Mouse (Mus musculus): ENCODE results near the gene Arl14ep.
A peak's percentile ranks its signal among the peaks of the same experiment; 100 is the strongest.
"Not testable (repeated sequence)": the region's sequence is repeated elsewhere in the genome, so short reads cannot be mapped to it uniquely, and the experiment has no call there.

Gene Arl14ep

DNA sequence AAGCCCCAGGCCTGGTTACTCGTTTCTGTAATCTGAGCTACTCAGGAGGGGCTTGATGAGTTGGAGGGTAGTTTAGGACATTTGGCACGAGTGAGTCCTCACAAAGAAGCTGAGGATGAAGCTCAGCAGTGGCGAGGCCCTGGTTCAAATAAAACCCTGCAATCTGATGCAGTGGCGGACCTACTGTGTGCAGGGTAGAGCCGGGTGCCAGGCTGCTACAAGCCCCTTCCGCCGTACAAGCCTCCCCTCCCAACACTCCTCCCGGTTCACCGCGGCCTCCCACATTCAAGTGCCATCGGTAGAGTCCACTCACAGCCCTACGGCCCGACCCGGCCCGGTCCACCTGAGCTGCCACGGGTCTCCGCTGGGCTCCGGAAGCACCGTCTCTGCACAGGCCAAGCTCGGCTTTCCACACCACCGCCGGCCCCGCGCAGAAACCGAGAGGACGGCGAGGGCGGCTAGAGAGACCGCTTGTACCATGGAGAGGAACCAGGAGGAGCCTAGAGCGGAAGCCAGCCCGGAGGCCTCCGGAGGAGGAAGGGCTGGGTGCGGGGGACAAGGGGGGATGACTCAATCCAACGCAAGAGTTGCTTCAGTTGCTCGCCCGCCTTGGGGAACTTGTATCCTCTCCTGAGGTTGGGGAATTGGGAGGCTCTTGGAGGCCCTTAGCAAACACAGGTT, at the start of gene Arl14ep:
Arl14ep (minus strand) TSS at position 466 of the 681 bp plus-strand sequence.
- peak; percentile 99 for ATAC-seq (ENCODE audit: insufficient number of reproducible peaks, low FRiP score, low TSS enrichment)

DNA sequence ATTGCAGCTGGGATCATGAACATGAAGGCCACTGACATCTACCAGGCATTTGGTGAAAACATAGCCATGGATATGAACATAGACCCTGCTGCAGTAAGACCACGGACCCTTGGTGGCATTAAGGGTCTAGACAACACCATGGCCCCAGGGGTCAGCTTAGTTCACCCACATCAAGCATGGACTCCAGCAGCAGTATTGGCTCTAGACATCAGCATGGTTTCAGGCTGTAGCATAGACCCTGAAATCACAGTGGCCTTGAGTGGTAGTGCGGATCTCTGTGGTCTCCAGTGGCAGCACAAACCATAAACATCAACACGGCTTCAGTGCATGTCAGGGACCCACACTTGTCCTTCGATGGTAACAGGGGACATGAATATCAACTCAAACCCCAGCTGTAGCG, 48.5 kb upstream of the Arl14ep start:
- ATAC-seq (ENCODE audit: insufficient number of reproducible peaks, low FRiP score, low TSS enrichment), result no peak

- ATAC-seq (ENCODE audit: insufficient number of reproducible peaks, low FRiP score, low TSS enrichment), result no peak
These were observed 45.1 kb upstream of the Arl14ep start for GRCm38 (mm10) chr2:107019331-107019730.

GRCm38 (mm10) chr2:107013161-107013560, 38.9 kb upstream of the Arl14ep start:
- no peak for ATAC-seq (ENCODE audit: insufficient number of reproducible peaks, low FRiP score, low TSS enrichment)

DNA sequence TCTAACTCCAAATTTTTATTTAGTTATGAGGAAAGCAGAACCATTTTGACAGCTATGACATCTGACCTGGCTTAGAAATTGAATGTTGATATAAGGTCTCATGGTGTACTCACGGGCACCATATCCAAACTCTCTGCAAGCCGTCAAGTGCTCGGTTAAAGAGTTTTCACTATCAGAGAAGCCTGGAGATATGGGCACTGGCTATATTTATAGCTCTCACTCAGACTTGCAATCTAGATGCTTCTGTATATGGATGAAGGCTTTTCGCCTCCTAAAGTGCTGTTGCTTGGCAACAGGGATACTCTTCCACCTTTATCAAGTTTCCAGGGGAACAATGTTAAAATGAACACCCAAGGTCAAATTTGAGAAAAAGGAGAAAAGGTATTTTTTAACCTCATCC, 38.1 kb upstream of the Arl14ep start:
- no peak for ATAC-seq (ENCODE audit: insufficient number of reproducible peaks, low FRiP score, low TSS enrichment)

- ATAC-seq (ENCODE audit: insufficient number of reproducible peaks, low FRiP score, low TSS enrichment), result no peak
These were observed 35.9 kb upstream of the Arl14ep start for GRCm38 (mm10) chr2:107010160-107010559.

DNA sequence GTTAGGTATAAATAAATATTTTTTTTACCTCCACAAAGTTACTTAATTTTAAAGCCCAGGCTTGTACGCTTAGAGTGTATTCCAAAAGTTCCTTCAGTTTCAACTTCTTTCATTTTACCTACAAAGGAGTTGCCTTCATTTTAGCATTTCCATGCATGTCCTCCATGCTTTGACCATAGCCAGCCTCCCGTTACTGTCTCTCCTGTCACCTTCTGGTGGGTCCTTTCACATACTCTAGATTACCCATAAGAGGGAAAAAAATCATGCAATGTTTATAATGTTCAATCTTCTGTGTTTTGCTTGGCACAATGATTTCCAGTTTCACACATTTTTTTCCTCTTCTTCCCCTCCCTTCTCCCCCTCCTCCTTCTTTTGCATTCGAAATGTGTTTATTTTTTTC, 32.2 kb upstream of the Arl14ep start:
- no peak for ATAC-seq (ENCODE audit: insufficient number of reproducible peaks, low FRiP score, low TSS enrichment)

- not testable (repeated sequence) for ATAC-seq (ENCODE audit: insufficient number of reproducible peaks, low FRiP score, low TSS enrichment)
These were observed 31.7 kb upstream of the Arl14ep start for GRCm38 (mm10) chr2:107005876-107006275.

GRCm38 (mm10) chr2:106991261-106991660, 17.0 kb upstream of the Arl14ep start:
- no peak for ATAC-seq (ENCODE audit: insufficient number of reproducible peaks, low FRiP score, low TSS enrichment)

DNA sequence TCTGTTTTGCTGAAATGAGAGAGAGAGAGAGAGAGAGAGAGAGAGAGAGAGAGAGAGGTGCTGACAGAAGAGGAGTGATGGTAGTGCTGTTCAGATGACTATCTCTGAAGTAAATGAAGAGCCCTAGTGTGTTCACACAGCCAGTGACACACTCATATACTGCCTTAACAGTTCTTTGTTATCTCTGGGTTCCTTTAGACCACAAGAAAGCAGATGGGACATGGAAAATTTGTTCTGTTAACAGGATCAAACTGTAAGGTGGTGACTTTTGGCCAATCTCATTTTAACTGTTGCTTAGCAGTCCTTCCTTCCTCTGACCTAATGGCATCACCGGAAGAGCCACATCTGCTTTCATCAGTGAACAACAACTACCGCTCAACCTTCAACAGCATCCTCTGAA, 10.7 kb upstream of the Arl14ep start:
- no peak for ATAC-seq (ENCODE audit: insufficient number of reproducible peaks, low FRiP score, low TSS enrichment)

DNA sequence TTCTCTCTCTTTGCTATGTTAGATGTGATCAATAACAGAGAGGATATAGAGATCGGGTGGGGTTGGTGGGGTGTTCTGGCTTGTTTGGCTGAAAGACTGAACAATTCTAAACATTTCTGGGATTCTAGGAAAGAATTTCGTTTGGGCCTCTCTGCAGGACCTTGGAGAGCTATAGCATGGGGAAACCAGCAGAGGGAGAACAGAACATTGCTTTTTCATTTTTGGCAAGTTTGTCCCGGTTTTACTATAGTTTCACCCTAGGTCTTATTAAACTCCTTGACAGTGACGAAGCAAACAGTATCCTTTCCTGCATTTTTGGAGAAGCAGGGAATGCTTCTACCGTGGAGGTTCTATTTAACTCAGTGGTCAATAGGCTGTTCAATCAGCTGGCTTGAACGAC, 8.3 kb upstream of the Arl14ep start:
- no peak for ATAC-seq (ENCODE audit: insufficient number of reproducible peaks, low FRiP score, low TSS enrichment)

GRCm38 (mm10) chr2:106976472-106976871, 2.2 kb upstream of the Arl14ep start:
- no peak for ATAC-seq (ENCODE audit: insufficient number of reproducible peaks, low FRiP score, low TSS enrichment)

DNA sequence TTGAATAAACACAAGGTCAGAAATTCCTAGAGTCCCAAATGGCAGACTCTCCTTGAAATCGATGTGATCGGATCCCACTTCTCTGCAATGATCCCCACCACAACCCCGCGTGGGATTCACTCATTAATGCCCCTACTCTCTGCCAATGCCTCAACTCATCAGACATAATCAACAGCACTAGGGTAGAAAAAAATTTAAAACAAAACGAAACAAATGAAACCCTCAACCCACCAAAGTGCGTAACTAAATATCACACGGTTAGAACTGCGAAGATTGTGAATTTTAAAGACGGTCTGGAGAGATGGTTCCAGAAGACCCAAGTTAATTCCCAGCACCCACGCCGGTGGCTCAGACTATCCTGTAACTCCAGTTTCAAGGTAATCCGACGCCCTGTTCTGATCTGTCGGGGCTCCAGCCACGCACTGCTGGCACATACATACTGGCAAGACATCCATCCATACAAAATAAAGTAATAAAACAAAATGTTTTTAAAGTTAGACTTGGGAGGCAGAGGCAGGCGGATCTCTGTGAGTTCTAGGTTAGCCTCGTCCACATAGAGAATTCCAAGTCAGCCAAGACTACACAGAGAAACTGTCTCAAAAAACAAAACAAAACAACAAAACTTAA, 779 bp downstream of the Arl14ep start:
- no peak for ATAC-seq (ENCODE audit: insufficient number of reproducible peaks, low FRiP score, low TSS enrichment)

GRCm38 (mm10) chr2:106972851-106973250, 1.4 kb downstream of the Arl14ep start:
- ATAC-seq (ENCODE audit: insufficient number of reproducible peaks, low FRiP score, low TSS enrichment), result no peak

DNA sequence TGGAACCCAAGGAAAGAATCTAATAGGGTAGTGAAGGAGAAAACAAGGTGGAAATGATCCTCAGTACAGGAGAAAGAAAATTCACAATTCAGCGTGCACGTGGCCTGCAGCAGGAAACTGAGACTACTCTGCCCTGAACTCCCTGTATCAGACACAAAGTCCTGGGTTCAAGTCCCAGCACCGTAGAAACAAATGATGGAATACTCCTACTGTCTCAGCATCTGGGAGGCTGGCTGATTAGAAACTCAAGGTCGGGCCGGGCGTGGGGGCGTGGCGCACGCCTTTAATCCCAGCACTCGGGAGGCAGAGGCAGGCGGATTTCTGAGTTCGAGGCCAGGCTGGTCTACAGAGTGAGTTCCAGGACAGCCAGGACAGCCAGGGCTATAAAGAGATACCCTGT, 3.3 kb downstream of the Arl14ep start:
- no peak for ATAC-seq (ENCODE audit: insufficient number of reproducible peaks, low FRiP score, low TSS enrichment)

DNA sequence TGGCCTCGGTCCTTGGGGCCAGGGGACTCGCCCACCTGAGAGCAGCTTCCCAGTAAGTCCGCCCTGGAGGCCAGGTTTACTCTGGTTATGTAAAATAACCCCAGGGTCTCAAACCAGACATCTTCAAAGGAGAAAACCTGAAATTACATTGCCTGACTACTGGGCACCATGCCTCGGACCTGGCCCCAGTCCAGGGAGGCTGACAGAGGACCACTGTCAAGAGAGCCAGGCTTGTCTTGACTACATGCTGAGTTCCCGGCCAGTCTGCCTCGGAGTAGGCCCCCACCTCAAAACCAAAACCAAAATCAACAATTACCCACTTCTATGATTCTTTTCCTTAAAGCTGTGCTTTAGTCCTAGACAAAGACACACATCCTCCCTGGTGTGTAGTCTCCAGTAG, 5.9 kb downstream of the Arl14ep start:
- ATAC-seq (ENCODE audit: insufficient number of reproducible peaks, low FRiP score, low TSS enrichment), result no peak

GRCm38 (mm10) chr2:106963560-106963959, 10.7 kb downstream of the Arl14ep start:
- ATAC-seq (ENCODE audit: insufficient number of reproducible peaks, low FRiP score, low TSS enrichment), result no peak

DNA sequence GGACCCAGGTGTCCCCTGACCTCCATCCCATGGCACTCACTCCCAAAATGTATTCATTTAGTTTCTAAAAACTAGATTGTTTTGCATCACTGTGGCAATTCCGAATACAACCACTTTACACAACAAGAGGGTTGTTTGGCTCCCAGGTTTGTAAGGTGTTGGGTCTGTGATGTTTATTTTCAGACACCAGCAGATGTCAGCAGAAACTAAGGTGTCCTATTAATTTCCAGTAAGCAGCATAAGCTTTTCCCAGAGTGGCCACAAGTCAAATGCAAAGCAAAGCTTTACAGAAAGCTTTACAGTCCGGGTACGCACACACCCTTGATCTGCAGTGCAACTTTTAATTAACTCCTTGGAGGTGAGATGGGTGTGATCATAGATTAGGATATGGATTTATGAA, 12.6 kb downstream of the Arl14ep start:
- no peak for ATAC-seq (ENCODE audit: insufficient number of reproducible peaks, low FRiP score, low TSS enrichment)

GRCm38 (mm10) chr2:106961066-106961465, 13.2 kb downstream of the Arl14ep start:
- ATAC-seq (ENCODE audit: insufficient number of reproducible peaks, low FRiP score, low TSS enrichment), result no peak

DNA sequence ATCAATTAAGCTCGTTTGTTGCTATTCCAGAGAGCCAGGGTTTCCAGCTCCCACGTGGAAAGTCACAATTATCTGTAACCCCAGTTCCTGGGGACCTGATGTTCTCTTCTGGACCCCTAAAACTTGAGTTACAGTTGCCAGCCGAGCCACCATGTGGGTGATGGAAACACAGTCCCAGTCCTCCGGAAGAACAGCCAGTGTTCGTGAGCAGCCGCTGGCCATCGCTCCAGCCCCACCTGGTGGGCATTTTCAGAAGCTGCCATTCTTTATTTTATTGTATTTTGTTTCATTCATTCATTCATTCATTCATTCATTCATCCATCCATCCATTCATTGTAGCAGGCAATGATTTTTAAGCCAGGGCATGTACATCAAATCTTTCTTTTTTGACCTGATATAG, 14.0 kb downstream of the Arl14ep start:
- ATAC-seq (ENCODE audit: insufficient number of reproducible peaks, low FRiP score, low TSS enrichment), result no peak

GRCm38 (mm10) chr2:106959380-106959779, 14.8 kb downstream of the Arl14ep start:
- ATAC-seq (ENCODE audit: insufficient number of reproducible peaks, low FRiP score, low TSS enrichment), result no peak

GRCm38 (mm10) chr2:106958916-106959315, 15.3 kb downstream of the Arl14ep start:
- no peak for ATAC-seq (ENCODE audit: insufficient number of reproducible peaks, low FRiP score, low TSS enrichment)
